Mouse (Mus musculus) liver, embryonic 15.5 days (tissue): ENCODE measurements at regions not wholly inside any gene's neighbourhood (a gene's known extent, or its start where the extent isn't known, plus 50 kb on each side); places are given as distances from the start of the nearest gene placed in this dataset.

Source experiments
- ATAC-seq: fragments of 200-750 bp; cut with Nextera tagmentation; 2 replicates; pipeline ENCODE4 v1.8.0; 2017; ENCODE audit warnings: moderate number of reproducible peaks, mild to moderate bottlenecking, moderate library complexity; ENCODE audit not compliant: insufficient read depth
- H3K27ac ChIP-seq: fragments of 300-500 bp; sonication (generic); replicated peaks from 2 replicates; pipeline ENCODE4 v1.5.1; 2015; ENCODE audit warnings: mild to moderate bottlenecking, inconsistent platforms
- H3K27me3 ChIP-seq: fragments of 300-500 bp; sonication (generic); 2 replicates; pipeline ENCODE4 v1.6.1; 2015; ENCODE audit warnings: mild to moderate bottlenecking, inconsistent platforms
- H3K36me3 ChIP-seq: fragments of 300-500 bp; sonication (generic); replicated peaks from 2 replicates; pipeline ENCODE4 v1.6.1; 2015; ENCODE audit warnings: moderate library complexity, mild to moderate bottlenecking, inconsistent platforms
- H3K4me1 ChIP-seq: fragments of 300-500 bp; sonication (generic); replicated peaks from 2 replicates; pipeline ENCODE4 v1.6.1; 2015; ENCODE audit warnings: inconsistent platforms
- H3K4me2 ChIP-seq: fragments of 300-500 bp; sonication (generic); 2 replicates; pipeline ENCODE4 v1.6.1; 2015; ENCODE audit warnings: moderate library complexity, mild to moderate bottlenecking, inconsistent platforms
- H3K4me3 ChIP-seq: fragments of 300-500 bp; sonication (generic); replicated peaks from 2 replicates; pipeline ENCODE4 v1.5.1; 2015; ENCODE audit warnings: mild to moderate bottlenecking, inconsistent platforms
- H3K9ac ChIP-seq: fragments of 300-500 bp; sonication (generic); 2 replicates; pipeline ENCODE4 v1.6.1; 2015; ENCODE audit warnings: moderate library complexity, mild to moderate bottlenecking, inconsistent platforms
- H3K9me3 ChIP-seq: fragments of 300-500 bp; sonication (generic); replicated peaks from 2 replicates; pipeline ENCODE4 v1.6.1; 2016; ENCODE audit warnings: inconsistent platforms
- WGBS: fragments of 180-500 bp; shearing (Covaris S2); methylation state at CpG from one replicate; pipeline ENCODE4 v1.1.7; 2015; ENCODE audit warnings: mixed read lengths; ENCODE audit not compliant: insufficient replicate concordance; 5-methylcytosine and 5-hydroxymethylcytosine counted together

DNA sequence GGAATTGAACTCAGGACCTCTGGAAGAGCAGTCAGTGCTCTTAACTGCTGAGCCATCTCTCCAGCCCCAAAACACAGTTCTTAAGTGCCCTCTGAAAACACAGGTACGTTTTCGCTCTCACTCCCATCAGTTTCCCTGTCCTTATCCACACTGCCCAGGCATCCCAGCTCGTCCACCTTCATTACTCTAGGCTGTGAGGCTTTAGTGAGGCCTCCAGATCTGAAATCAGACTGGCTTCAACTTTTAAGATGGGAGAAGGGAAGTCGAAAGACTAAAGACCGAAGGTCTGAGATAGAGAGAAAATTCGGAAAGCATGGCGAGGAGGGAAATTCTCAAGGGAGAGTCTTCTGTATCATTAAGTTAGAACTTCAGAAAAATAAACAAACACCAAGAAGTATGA is 54.8 kb upstream of the Tet2 start:
- no peak overlapping the region for H3K9ac ChIP-seq
- no peak overlapping the region for H3K27ac ChIP-seq

DNA sequence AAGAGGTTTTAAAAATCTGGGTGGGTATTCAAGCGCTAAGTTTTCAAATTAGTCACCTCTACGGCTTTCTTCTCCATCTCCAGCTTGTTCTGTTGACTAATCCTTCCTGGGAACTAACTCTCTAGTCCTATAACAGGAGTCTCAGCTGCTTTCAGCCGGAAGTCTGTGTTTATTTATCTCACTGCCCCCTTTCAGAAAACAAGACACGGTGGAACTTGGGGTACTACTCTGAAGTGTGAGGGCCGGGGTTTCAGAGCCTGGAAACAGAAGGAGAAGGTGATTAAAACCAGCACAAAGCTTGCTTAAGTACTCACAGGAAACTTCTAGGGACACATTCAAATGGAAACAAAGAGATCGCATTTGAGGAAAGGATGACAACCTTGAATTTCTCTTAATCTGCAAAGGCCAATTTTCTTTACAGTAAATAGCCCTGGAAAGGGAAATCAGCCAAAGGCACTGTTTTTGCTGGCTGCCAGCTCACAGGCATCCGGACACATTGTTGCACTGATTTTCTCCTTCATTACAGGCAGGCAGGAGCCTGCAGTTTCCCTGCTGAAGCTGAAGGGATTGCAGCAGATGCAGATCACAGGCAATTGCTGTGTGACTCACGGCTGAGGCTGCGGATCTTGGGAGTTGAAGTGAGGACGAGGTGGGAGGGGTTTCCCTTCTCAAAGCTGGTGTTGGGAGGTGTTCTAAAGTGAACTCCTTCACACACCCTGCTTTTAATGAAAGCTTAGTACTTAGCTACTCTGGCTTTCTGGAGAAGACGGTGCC is 55.7 kb upstream of the Tet2 start:
- Histone ChIP-seq H3K36me3 (no peaks in the 10 kb centered on the region), H3K9ac (no peak overlapping the region), H3K4me1 (no peaks in the 10 kb centered on the region), H3K27ac (no peak overlapping the region), H3K4me3 (no peak overlapping the region), H3K9me3 (no peaks in the 10 kb centered on the region), H3K4me2 (no peak overlapping the region), H3K27me3 (no peaks in the 10 kb centered on the region)
- WGBS, result 34% methylated on average over 11 of the region's 11 CpGs
- no peak for ATAC-seq

More for the DNA sequence above, 54.8 kb upstream of the Tet2 start:
- ATAC-seq, result no peak
- no peaks in the 10 kb centered on the region for H3K4me1 ChIP-seq
- no peak overlapping the region for H3K4me2 ChIP-seq
- 75% methylated on average over 7 of the region's 7 CpGs for WGBS
- no peaks in the 10 kb centered on the region for H3K9me3 ChIP-seq
- no peaks in the 10 kb centered on the region for H3K36me3 ChIP-seq
- no peaks in the 10 kb centered on the region for H3K27me3 ChIP-seq
- H3K4me3 ChIP-seq, result no peak overlapping the region

GRCm38 (mm10) chr3:133605460-133605859 is 60.5 kb upstream of the Tet2 start:
- Histone ChIP-seq H3K9me3 (no peaks in the 10 kb centered on the region), H3K4me1 (no peaks in the 10 kb centered on the region), H3K27ac (no peak overlapping the region), H3K36me3 (no peaks in the 10 kb centered on the region), H3K4me3 (no peak overlapping the region), H3K9ac (no peak overlapping the region), H3K4me2 (no peak overlapping the region), H3K27me3 (no peaks in the 10 kb centered on the region)
- no peak for ATAC-seq
- WGBS, result 66% methylated on average over 6 of the region's 6 CpGs

GRCm38 (mm10) chr3:133608845-133609261 is 63.9 kb upstream of the Tet2 start:
- WGBS, result 64% methylated on average over 3 of the region's 3 CpGs
- Histone ChIP-seq H3K27ac (no peak overlapping the region), H3K4me2 (no peak overlapping the region), H3K9ac (no peak overlapping the region), H3K36me3 (no peaks in the 10 kb centered on the region), H3K4me1 (peaks cover under 1% of the 10 kb centered on the region; the same call in 1 of the 2 replicates), H3K9me3 (no peaks in the 10 kb centered on the region), H3K27me3 (no peaks in the 10 kb centered on the region), H3K4me3 (no peak overlapping the region)
- no peak for ATAC-seq

DNA sequence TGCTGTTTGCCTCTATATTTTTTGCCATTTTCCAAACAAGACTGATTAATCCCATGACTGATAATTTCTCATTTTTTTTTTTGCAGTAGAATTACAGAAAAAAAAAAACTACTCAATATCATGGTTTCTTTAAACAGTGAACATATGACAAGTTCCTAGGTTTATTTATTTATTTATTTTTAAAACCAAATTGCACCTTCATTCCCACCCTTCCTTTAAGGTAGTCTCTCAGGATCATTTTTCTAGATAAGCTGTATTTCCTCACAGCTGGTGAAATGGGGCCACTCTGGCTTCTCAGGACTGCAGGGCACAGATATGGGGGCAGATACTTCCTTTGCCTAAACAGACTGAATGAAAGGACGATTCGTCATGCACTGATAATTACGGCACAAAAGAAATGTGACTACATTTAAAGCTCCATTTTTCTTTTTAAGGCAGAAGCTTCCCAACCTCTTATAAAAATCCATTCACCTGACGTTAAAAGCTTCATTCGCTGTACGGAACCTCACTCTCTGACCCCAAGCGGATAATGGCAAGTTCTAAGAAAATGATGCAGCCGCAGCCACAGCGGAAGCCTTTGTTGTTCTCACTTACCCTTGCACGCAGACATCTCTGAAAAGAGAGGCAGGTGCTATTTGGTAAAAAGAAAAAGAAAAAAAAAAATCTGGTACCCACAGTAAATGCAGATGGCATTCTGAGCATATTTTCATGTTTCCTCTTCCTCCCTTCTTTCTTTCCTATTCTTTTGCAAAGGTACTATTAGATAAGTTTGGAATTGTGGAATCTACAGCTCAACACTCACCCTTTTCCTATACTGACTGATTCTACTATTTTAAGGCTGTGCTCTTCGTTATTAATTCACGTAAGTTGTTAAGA is 69.1 kb upstream of the Tet2 start:
- peaks cover 12% of the 10 kb centered on the region for H3K4me1 ChIP-seq
- 34% methylated on average over 12 of the region's 12 CpGs for WGBS
- H3K27me3 ChIP-seq, result no peaks in the 10 kb centered on the region
- no peak overlapping the region for H3K27ac ChIP-seq
- ATAC-seq, result peak; percentile 60; the same call in 1 of the 2 replicates
- H3K9ac ChIP-seq, result no peak overlapping the region
- H3K4me3 ChIP-seq, result no peak overlapping the region
- peak overlapping the region; percentile 44 for H3K4me2 ChIP-seq
- H3K9me3 ChIP-seq, result no peaks in the 10 kb centered on the region
- H3K36me3 ChIP-seq, result no peaks in the 10 kb centered on the region

DNA sequence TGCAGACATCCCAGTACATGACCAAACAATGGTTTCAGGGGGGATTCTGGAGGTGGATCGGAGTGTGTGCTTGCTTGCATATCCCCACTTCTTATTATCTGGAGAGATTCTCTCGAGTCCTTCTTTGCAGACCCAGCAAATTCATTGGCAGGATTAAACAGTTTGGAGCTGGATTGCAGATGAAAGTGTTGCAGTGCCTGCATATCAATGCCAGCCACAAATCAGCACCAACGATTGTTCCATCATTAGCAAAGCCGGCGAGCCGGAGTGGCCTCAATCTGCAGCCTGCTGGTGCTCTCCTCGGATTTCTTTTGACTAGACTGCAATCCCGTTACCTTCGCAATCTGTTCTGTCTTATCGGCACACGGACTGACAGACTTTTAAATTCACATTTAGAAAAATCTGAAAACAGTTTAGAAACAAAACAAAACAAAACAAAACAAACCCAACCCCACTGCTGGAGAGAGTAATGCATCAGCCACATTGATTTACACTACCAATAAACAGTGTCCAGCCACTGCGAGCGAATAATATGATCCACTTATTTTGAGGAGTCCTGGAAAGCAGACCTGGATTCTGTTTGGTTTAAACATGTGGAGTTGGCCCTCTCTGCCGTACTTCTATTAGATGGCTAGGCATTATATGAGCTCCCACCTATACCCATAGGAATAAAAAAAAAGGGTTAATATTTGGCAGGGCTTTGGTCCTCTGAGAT is 69.9 kb upstream of the Tet2 start:
- Histone ChIP-seq H3K9me3 (no peaks in the 10 kb centered on the region), H3K9ac (no peak overlapping the region), H3K36me3 (no peaks in the 10 kb centered on the region), H3K4me1 (peaks cover 12% of the 10 kb centered on the region), H3K4me2 (no peak overlapping the region), H3K27ac (no peak overlapping the region), H3K27me3 (no peaks in the 10 kb centered on the region), H3K4me3 (no peak overlapping the region)
- WGBS, result 58% methylated on average over 14 of the region's 14 CpGs
- ATAC-seq, result no peak

DNA sequence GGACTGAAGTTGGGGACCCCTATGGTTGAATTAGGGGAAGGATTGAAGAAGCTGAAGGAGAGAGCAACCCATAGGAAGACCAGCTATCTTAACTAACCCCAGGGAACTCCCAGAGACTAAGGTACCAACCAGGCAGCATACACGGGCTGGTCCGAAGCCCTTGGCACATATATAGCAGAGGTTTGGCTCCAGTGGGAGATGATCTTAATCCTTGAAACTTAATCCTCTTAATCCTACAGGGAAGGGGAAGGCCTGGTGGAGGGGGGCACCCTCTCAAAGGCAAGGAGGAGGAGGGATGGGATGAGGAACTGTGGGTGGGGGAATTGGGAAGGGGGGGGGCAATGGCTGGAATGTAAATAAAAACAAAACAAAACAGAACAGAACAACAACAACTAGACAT is 72.1 kb upstream of the Tet2 start:
- Histone ChIP-seq H3K4me1 (peaks cover 12% of the 10 kb centered on the region), H3K9ac (no peak overlapping the region), H3K4me3 (no peak overlapping the region), H3K9me3 (no peaks in the 10 kb centered on the region), H3K27ac (no peak overlapping the region), H3K36me3 (no peaks in the 10 kb centered on the region), H3K4me2 (no peak overlapping the region), H3K27me3 (no peaks in the 10 kb centered on the region)
- 80% methylated on average over 2 of the region's 2 CpGs for WGBS
- ATAC-seq, result no peak

GRCm38 (mm10) chr3:133618491-133618890 is 73.6 kb upstream of the Tet2 start:
- Histone ChIP-seq H3K4me1 (peaks cover 22% of the 10 kb centered on the region), H3K4me3 (no peak overlapping the region), H3K9me3 (no peaks in the 10 kb centered on the region), H3K27ac (no peak overlapping the region), H3K36me3 (no peaks in the 10 kb centered on the region), H3K4me2 (no peak overlapping the region), H3K27me3 (no peaks in the 10 kb centered on the region), H3K9ac (no peak overlapping the region)
- ATAC-seq, result no peak
- 58% methylated on average over 3 of the region's 3 CpGs for WGBS

- Histone ChIP-seq H3K9me3 (no peaks in the 10 kb centered on the region), H3K4me3 (no peak overlapping the region), H3K36me3 (no peaks in the 10 kb centered on the region), H3K4me2 (peak overlapping the region; percentile 27), H3K4me1 (peaks cover 33% of the 10 kb centered on the region), H3K9ac (no peak overlapping the region), H3K27me3 (no peaks in the 10 kb centered on the region), H3K27ac (peak overlapping the region; percentile 78)
- 8% methylated on average over 9 of the region's 9 CpGs for WGBS
- peak; percentile 76 for ATAC-seq
Observed at GRCm38 (mm10) chr3:133623201-133623744, 78.3 kb upstream of the Tet2 start.

GRCm38 (mm10) chr3:133624079-133624875 is 79.3 kb upstream of the Tet2 start:
- peak overlapping the region; percentile 25 for H3K4me2 ChIP-seq
- no peaks in the 10 kb centered on the region for H3K36me3 ChIP-seq
- peaks cover 33% of the 10 kb centered on the region for H3K4me1 ChIP-seq
- no peak overlapping the region for H3K9ac ChIP-seq
- H3K9me3 ChIP-seq, result no peaks in the 10 kb centered on the region
- H3K27ac ChIP-seq, result peak overlapping the region; percentile 78
- ATAC-seq, result peak; percentile 81
- no peaks in the 10 kb centered on the region for H3K27me3 ChIP-seq
- no peak overlapping the region for H3K4me3 ChIP-seq
- WGBS, result 13% methylated on average over 3 of the region's 3 CpGs
